Mouse (Mus musculus): ENCODE measurements around the gene Sh3glb1.
"Not testable (repeated sequence)": the region's sequence is repeated elsewhere in the genome, so short reads cannot be mapped to it uniquely, and the experiment has no call there.

Gene Sh3glb1

DNA sequence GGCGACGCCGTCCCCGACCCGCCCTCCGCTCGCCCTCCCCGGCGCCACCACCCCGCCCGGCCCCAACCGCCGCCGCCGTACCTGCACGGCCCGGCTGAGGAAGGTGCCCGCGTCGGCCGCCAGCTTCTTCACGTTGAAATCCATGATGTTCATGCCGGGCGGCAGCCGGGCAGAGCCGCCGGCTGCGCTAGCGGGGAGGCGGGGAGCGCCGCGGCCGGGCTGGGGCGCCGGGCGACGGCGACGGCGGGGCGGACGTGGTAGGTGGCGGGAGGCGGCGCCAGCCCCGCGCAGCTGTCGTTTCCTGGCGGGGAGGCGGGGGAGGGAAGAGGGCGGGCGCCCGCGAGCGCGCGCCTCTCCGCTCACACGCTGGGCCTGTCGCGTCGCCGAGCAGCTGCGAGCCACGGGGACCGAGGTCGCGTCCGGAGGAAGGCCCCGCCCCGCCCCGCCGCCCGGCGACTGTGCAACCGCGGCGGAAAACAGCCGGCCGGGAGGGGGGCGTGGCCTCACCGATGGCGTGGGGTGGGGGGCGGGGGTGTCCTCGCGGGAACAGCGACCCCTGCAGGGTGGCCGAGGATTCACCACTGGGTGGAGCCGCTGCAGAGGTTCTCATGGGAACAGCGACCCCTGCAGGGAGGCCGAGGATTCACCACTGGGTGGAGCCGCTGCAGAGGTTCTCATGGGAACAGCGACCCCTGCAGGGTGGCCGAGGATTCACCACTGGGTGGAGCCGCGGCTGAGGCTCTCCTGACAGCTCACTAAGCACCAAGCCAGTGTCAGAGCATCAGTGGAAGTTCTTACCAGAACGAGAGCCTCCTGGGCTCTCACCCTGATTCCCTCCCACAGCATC, at the start of gene Sh3glb1:
TSS of gene Sh3glb1 (minus strand) at position 435 of the 847 bp plus-strand sequence.
- in situ Hi-C loops (cut with MboI, MseI): loop anchor here (25.0 kb wide), 1 partner anchor 1192 kb away; the partner anchor contains the start of gene Bcl10

DNA sequence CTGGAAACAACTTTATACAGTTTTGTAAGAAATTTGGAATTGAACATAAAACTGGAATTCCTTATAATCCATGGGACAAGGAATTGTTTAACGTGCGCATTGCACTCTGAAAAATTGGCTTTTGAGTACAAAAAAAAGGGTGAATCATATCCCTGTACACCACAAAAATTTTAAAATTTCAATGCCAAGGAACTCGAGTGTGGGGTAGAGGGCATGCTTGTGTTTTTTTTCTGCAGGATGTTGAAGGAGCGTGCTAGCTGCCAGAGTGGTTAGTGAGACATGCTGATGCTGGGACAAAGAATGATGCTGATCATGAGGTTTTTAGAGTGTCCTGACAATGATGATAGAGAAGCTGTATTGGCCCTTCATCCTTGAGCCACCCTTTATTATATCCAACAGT, 45.0 kb upstream of the Sh3glb1 start:
- in situ Hi-C loops (cut with MboI, MseI): no loop called here

DNA sequence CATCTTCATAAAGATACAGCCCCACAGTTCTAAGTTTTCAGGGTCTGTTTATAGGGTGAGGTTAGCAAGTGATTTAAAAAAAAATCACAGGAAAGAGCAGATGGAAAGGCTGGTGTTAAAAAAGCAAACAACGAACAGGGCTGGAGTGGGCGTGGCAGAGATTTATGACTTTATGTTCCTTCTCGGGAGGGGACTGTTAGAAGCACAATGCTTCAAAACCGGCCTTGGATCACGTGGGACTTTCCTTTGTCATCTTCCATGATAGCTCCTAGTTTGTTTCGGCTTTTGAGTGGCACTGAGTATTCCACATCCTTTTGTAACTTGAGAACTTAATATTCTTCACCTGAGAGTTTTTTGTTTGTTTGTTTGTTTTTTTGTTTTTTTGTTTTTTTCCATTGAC, 41.3 kb upstream of the Sh3glb1 start:
- in situ Hi-C loops (cut with MboI, MseI): no loop called here

DNA sequence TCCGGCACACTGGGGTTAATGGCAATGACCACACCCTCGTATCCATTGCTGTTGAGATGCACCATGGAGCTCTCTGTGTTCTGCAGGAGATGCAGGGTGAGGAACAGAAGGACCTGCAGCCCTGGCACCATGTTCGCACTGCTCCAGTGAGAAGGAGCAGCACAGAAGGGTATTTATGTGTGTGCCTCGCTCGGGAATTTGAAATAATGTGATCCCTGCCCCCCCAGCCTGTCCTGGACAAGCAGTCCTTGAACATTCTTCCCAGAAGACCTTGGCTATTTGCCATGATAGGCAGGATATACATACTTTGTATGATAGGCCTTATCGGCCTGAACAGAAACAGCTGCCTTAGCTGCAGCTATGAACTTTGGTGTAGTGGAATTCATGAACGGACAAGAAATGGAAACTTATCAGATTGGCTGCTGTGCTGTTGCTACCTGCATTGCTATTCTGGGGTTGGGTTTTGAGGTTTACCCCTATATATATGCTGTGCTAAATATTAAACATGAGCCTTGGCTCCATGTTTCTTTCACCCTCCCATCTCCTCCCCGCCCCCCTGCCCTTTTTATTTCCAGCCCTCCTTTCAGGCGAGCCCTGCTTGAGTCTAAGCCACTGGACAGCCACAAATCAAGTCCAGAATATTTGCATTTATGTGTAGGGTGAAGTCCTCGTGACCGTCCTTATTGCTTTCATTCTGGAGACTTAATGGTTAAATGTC, 40.6 kb upstream of the Sh3glb1 start, which contains the start of gene Clca3a1:
TSS of gene Clca3a1 (minus strand) at position 386 of the 718 bp plus-strand sequence.
- in situ Hi-C loops (cut with MboI, MseI): no loop called here

DNA sequence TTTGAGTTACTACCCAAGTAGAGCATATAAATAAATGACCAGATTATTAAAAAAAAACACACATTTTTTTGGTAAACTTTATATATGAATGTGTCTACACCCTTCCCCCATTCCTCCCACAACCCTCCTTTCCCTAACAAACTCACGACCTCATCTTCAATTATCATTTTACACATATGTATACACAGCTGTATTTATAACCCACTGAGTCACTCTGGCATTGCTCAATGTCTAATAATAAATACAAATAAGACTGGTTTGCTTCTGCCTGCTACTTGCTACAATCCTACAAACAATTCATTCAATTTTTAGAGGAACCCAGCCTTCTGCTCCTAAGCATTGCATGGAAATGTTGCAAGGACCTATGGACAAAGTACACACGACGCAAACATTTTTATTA, 39.6 kb upstream of the Sh3glb1 start:
- in situ Hi-C loops (cut with MboI, MseI): loop anchor here (10.0 kb wide), 1 partner anchor 935 kb away; no protein-coding TSS in a partner anchor

DNA sequence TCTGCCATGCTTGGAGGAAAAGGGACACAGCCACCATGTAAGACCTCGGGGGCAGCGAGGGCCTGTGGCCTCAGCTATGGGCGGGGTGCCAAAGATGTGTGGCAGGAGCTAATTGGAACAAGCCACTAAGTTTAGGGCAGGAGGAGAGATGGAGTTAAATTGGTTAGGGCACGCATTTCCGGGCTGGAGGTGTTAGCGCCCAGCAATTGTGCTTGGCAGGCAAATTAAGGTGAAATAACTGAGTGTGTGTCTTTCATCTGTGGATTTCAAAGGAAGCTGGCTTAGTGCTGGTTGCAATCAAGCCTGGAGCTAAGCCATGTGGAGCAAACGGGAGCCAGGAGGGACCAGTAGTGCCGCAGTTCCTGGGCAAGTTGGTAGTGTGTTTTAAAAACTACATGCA, 36.0 kb upstream of the Sh3glb1 start:
- in situ Hi-C loops (cut with MboI, MseI): loop anchor here (10.0 kb wide), 1 partner anchor 931 kb away; no protein-coding TSS in a partner anchor

DNA sequence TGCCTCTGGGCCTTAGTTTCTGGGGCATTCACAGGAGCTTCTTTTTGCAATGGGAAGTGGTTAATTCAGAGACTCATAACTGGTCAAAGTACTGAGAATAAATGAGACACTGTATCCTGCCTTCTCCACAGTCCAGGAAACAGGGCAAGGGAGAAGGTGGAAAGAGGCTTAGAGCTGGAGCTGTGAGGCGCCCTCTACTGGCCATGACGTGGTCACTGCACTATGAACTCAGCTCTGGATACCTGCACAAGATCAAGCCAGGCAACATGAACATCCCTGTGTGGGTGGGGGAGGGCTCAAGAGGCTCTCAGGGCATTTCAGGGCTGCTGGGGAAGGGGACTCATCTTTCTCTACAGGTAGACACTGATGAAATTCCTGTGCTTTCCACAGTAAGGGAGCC, 33.0 kb upstream of the Sh3glb1 start:
- in situ Hi-C loops (cut with MboI, MseI): loop anchor here (10.0 kb wide), 1 partner anchor 928 kb away; no protein-coding TSS in a partner anchor

DNA sequence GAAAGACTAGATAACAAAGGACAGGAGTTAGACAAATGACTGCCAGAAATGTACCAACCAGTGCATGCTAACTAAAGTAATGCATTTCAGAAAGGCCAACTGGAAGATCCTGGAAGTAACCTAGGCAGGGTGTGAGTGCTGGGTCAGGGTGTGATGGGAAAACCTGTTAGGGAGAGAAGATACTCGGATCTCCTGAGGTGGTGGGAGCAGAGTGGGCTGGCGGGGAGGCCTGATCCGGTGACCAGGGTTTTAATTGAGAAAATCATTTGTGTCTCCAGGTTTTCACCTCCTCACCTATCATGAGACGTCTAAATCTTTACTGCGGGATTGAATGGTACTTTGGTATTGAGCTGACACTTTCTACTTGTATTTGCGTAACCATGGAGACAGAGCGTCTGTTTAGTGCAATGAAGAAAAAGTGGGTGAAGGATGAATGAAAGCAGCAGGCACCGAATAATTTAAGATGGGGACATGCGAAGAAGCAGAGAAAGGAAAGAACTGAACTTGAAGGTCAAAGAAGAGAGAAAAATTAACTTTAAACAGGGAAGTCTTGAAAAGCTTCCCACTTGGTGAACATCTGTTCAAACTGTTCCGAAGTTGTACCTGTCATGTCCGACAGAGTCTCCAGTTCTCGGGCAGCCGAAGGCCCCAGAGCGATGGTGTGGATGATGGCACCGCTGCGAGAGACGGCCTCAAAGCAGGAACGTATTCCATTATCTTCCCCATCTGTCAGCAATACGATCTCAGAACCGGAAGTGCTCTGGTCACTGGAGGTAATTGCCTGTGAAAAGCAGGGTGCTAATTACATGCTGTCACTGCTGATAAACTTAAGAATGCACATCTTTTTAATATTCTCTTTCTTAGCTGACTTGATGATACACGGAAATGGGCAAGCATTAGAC, 29.2 kb upstream of the Sh3glb1 start:
- in situ Hi-C loops (cut with MboI, MseI): loop anchor here (5.0 kb wide), 1 partner anchor 58 kb away; no protein-coding TSS in a partner anchor

DNA sequence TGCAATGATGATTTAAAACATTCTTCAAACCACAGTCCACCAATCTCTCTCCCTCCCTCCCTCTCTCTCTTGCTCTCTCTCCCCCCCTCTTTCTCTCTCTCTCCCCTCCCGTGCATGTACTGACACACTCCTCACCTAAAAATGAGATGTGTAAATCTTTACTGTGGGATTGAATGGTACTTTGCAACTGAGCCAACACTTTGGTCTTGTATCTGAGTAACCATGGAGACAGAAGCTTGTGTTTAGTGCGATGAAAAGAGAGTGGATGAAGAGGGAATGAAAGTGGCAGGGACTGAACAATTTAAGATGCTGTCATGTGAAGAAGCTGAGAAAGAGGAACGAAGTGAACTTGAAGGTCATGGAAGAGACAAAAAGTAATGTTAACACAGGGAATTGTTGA, 27.6 kb upstream of the Sh3glb1 start:
- in situ Hi-C loops (cut with MboI, MseI): loop anchor here (5.0 kb wide), 1 partner anchor 60 kb away; no protein-coding TSS in a partner anchor

DNA sequence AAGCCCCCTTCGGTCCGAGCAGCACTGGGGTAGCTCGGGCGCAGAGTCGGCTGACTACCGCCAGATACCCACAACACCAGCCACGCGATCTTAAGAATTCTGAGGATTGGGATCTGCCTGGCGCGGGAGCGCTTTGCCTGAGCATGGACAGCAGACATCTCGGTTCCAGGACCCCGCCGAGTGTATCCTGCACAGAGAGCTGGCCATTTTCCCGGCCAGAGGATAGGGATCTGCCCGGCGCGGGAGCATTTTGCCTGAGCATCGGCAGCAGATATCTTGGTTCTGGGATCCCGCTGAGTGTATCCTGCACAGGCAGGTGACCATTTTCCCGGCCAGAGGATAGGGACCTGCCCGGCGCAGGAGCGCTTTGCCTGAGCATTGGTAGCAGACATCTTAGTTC, 18.3 kb upstream of the Sh3glb1 start:
- in situ Hi-C loops (cut with MboI, MseI): not testable (repeated sequence)

DNA sequence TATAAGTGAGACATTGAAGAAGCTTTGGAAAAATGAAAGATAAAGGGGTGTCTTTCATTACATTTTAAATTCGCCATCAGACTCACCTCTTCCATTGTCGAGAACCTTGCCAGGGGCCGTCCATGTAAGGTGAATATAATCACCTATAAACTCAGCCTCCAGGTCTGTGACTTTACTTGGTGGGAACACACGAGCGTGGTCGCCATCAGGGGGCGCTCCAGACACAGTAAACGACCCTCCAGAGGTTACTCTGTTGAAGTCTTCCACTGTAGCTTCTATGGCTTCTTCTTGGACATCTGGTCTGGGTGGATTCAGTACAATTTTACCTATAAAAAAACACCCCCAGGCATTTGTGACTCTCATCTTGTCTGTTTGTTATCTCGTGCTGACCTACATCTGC, 16.7 kb upstream of the Sh3glb1 start:
- in situ Hi-C loops (cut with MboI, MseI): no loop called here

DNA sequence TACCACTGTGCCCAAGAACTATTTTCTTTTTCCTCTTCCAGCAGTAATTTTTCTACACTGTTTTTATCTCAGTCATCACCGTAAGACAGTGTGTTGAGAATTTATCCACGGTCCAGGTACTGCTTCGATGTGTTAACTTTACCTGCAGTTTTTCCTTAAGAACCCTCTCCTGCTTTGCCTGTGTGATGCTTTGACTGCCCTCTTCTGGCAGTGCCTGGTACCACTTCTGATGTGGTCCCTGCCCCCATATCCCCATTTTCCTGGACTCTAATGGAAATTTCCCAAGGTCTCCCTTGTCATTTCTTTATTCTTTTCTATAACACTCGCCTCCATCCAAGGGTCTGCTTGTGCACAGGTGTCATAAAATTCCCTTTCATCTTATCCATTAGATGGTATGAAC, 3.3 kb upstream of the Sh3glb1 start:
- in situ Hi-C loops (cut with MboI, MseI): loop anchor here (25.0 kb wide), 1 partner anchor 1189 kb away; the partner anchor contains the start of gene Bcl10

DNA sequence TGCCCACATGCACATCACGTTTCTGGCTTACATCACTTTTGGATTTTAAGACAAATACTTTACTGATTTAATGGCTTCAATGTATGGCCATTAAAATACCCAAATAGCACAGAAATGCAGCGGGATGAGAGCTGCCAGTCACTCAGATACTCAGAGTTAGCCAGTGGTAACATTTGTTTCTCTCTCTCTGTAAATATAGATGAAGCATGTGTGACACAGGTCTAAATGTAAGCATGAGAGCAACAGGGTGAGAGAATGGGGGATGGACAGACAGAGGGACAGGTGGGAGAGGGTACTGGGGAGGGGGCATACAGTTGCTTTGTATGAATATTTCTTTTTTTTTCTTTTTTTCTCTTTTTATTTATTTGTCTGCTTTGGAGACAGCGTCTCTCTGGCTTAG, 2.4 kb upstream of the Sh3glb1 start:
- in situ Hi-C loops (cut with MboI, MseI): loop anchor here (25.0 kb wide), 1 partner anchor 1190 kb away; the partner anchor contains the start of gene Bcl10

DNA sequence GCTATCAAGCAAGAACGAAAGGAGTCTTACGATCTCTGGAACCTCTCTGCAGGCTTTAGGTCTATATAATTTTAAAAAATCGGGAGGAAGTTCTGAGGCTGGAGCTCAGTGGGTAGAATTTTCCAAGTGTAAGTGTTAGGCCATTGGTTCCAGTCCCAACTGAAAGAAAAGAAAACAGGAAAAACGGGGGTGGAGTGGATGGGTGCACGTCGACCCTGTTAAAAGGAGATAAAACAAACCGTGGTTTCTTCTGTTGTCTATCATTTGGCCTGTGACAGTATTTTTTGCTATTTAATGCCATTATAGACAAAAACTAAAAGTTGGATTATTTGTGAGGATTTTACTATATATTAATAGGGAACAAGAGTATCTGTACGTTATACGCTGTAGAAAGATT, 1.7 kb upstream of the Sh3glb1 start:
- in situ Hi-C loops (cut with MboI, MseI): loop anchor here (25.0 kb wide), 1 partner anchor 1190 kb away; the partner anchor contains the start of gene Bcl10

DNA sequence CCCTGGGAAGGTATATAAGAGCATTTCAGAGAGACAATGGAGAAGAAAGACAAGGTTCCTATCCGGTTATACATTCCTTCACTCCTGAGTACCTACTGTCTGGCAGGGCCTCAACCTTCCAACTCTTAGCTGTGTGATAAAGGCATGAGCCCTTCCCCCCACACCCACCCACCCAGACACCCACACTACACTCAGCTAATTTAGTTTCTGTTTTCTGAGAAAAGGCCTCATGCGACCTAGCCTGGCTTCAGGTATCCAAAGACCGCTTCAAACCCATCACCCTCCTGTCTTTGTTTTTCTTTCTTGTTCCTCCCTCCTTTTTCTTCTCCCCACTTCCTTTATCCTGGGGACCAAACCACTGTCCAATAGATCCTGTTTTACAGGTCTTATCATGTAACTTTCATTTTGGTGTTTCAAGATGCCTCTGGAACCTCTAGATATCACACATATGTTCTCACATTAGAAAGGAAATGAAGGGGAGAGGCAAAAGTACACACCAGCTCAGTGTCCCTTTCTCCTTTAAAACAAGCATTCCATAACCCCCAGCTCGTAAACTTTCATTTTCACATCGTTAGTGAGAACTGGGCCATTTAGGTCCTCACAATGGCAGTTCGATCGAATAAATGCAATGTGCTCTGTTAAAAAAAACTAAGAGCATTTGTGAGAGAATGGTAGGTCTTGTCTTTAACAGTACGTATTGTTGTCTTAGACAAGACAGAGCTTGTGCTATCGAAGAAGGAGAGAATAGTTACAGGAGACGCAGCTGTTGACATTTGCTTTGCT, 1.1 kb upstream of the Sh3glb1 start:
- in situ Hi-C loops (cut with MboI, MseI): loop anchor here (25.0 kb wide), 1 partner anchor 1191 kb away; the partner anchor contains the start of gene Bcl10

DNA sequence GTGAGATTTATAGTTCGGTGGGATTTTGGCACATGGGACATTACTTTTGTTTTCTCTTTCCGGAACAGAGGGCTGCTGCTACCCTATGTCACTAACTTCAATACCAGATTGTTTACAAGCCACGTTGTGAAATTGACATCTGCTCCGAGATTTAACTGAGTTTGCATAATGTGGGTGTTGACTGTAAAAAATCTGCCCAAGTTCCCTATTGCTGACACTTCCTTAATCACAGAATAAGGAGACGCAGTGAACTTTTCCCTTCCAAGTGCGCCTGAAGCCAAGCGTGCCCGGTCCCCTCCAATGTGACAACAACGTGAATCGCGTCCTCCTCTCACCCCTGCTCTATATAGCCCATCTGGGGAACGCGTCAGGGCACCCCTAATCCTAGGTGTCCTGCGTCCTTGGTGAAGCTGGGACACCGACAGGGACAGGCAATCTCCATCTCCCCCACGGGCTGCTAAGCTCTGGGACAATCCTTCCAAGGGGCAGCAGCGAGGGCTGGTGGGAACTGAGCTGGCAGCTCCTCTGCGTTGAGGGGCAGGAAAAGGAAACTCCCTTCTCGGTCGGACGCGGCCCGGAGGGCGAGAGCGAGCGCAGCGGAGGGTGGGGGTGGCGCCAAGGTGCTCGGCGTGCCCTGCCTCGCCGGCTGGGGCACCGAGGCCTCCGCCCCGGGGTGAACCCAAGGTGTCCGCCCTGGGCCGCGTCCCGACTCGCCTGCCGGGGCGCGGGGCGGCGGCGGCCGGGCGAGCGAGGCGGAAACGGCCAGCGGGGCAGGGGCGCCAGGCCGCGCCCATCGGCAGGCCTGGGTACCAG, 841 bp downstream of the Sh3glb1 start:
- in situ Hi-C loops (cut with MboI, MseI): loop anchor here (25.0 kb wide), 1 partner anchor 1193 kb away; the partner anchor contains the start of gene Bcl10

DNA sequence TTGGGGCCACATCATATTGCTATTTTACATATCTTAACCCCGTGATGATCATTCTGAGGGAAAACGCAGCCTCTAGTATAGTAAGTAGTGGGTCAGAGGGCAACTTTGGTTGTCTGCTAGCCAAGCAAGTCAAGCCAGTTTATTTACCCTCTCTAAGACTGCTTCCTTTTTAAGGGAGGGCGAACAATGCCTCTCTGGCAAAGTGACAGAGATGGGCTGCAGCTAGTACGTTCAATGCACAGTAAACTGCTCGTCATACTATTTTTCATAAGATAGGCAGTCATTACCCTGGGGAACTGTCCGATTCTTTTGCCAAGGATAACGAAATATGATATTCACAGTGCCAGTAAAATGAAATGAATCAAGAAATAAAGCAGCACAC, 1.4 kb downstream of the Sh3glb1 start:
- in situ Hi-C loops (cut with MboI, MseI): loop anchor here (25.0 kb wide), 1 partner anchor 1194 kb away; the partner anchor contains the start of gene Bcl10

DNA sequence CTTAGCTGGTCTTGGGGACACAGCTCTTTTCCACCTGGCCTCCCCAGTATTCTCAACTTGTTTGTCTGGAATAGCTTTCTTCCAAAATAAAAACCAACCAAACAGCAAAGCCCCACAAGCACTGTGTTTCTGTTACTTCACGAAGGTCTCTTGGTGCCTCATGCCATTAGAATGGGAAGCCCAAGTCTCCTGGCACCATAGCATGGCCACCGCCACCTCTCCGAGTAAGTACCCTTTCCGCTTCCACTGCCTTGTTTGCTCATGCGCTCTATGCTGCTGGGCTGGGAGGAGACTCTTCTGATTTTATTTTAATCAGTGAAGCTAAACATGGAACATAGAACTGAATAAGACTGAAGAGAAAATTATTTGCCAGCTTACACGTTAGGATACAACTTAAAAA, 2.3 kb downstream of the Sh3glb1 start:
- in situ Hi-C loops (cut with MboI, MseI): loop anchor here (25.0 kb wide), 1 partner anchor 1194 kb away; the partner anchor contains the start of gene Bcl10

DNA sequence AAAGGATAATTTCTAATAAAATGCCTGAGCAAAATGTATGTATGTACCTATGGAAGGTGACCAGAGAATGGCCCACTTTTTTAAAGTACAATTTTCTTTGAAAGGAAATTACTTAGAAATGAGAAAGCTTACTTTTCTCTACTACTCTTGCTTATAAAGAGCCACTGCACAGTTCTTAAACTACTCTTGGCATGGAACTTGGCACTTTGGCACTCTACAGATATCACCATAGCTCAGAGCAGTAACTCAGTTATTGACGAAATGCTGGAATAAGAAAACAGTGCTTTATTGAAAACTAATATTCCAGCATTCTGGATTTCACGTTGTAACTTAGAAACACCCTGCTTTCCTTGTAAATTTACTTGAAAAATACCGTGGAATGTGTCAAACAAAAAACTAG, 3.0 kb downstream of the Sh3glb1 start:
- in situ Hi-C loops (cut with MboI, MseI): loop anchor here (25.0 kb wide), 1 partner anchor 1195 kb away; the partner anchor contains the start of gene Bcl10

Measured in regulatory T cell (primary cell).